Mouse (Mus musculus) kidney, adult 2 months (tissue): ENCODE data around the gene Ttll1.

Experiments used
- CTCF ChIP-seq: fragments of 200-500 bp; conservative IDR thresholded peaks from 2 replicates; pipeline ENCODE4 v1.5.1; 2011; ENCODE audit warnings: low read depth, mild to moderate bottlenecking, control low read depth, low read length, moderate library complexity, mixed read lengths; ENCODE audit not compliant: insufficient read depth, insufficient read length
- POLR2A ChIP-seq: fragments of 200-500 bp; IDR thresholded peaks from one replicate; pipeline ENCODE4 v1.6.1; 2011; ENCODE audit warnings: low read depth, low read length, control low read depth

DNA sequence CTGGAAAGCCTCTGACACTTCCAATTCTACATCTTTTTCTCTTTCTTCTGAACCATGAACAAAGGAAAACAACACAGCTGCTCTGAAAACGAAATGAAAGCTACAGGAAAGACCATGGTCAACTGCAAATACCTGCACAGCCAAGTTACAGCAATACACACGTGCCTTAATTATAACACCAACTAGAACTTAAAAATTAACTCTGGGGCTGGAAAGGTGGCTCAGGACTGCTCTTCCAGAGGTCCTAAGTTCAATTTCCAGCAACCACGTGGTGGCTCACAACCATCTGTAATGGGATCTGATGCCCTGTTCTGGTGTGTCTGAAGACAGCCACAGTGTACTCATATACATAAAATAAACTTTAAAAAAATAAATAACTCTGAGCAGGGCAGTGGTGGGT is 55.7 kb downstream of the Ttll1 start:
- TF ChIP-seq POLR2A (no peak), CTCF (no peak)
